Mouse (Mus musculus) lung, postnatal 0 days (tissue): ENCODE results near the gene Rnaset2a. TPM values are rescaled to one million over a fixed set of nuclear protein-coding genes. Genes with fewer than 3 reads are reported as not detected.
"Not testable (repeated sequence)": the region's sequence is repeated elsewhere in the genome, so short reads cannot be mapped to it uniquely, and the experiment has no call there.

Experiments
- ATAC-seq: fragments of 200-750 bp; cut with Nextera tagmentation; 2 replicates; pipeline ENCODE4 v1.8.0; 2017; ENCODE audit warnings: moderate library complexity
- DNase-seq: peaks from one replicate; pipeline ENCODE4 v3.0.0-alpha.2; 2016; ENCODE audit warnings: low spot score
- H3K27ac ChIP-seq: fragments of 300-500 bp; sonication (generic); 2 replicates; pipeline ENCODE4 v1.5.1; 2014; ENCODE audit warnings: antibody characterized with exemption, mild to moderate bottlenecking, low read length, mixed read lengths
- H3K27me3 ChIP-seq: fragments of 300-500 bp; sonication (generic); replicated peaks from 2 replicates; pipeline ENCODE4 v1.6.1; 2014; ENCODE audit warnings: low read length, mixed read lengths; ENCODE audit not compliant: insufficient read depth
- H3K36me3 ChIP-seq: fragments of 300-500 bp; sonication (generic); 2 replicates; pipeline ENCODE4 v1.6.1; 2014; ENCODE audit warnings: low read length, mixed read lengths; ENCODE audit not compliant: insufficient read depth
- H3K4me1 ChIP-seq: fragments of 300-500 bp; sonication (generic); 2 replicates; pipeline ENCODE4 v1.6.1; 2014; ENCODE audit warnings: antibody characterized with exemption, low read depth, low read length, mixed read lengths; ENCODE audit not compliant: insufficient read depth
- H3K4me2 ChIP-seq: fragments of 300-500 bp; sonication (generic); replicated peaks from 2 replicates; pipeline ENCODE4 v1.6.1; 2014; ENCODE audit warnings: low read depth, mild to moderate bottlenecking, low read length, moderate library complexity, mixed read lengths
- H3K4me3 ChIP-seq: fragments of 300-500 bp; sonication (generic); 2 replicates; pipeline ENCODE4 v1.5.1; 2014; ENCODE audit warnings: low read depth, low read length
- H3K9ac ChIP-seq: fragments of 300-500 bp; sonication (generic); replicated peaks from 2 replicates; pipeline ENCODE4 v1.6.1; 2014; ENCODE audit warnings: low read depth, mild to moderate bottlenecking
- H3K9me3 ChIP-seq: fragments of 300-500 bp; sonication (generic); 2 replicates; pipeline ENCODE4 v1.6.1; 2016; ENCODE audit warnings: low read length, mixed read lengths
- WGBS: fragments of 180-500 bp; shearing (Covaris S2); extraction: QIAGEN DNeasy Blood & Tissue Kit; methylation state at CpG from one replicate; pipeline ENCODE4 v1.1.7; 2014; 5-methylcytosine and 5-hydroxymethylcytosine counted together
- polyA plus RNA-seq: library from polyadenylated mRNA; unstranded; fragments of >200 nt; fragmentation: Nextera tagmentation; extraction: Ambion mirVana; gene quantifications from 2 replicates; pipeline ENCODE4 v1.2.1, GENCODE M21; 2015

Gene Rnaset2a
- polyA plus RNA-seq, 1 experiment from 2014 or later, result 79.7 TPM

DNA sequence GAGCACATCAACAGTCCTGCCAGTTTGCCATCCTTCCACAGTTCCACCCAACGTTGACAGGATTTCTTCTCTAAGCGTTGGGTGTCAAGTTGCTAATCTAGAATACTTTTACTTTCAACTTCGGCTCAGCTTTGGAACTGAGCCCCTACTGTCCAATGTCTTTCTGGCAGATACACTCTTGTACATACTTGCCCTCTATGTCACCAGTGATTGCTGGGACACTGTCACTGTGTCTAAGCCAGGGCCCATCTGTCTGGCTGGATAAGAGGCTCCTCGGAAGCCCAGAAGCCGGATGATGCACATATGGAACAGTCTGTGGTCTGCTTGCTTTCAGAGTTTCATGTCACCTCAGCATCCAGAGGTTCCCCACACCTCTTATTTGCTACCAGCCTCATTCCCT lies 51.7 kb downstream of the Rnaset2a start:
- ATAC-seq, H3K9ac ChIP-seq, H3K4me2 ChIP-seq, H3K27ac ChIP-seq, DNase-seq, H3K4me3 ChIP-seq, H3K36me3 ChIP-seq, H3K27me3 ChIP-seq, H3K4me1 ChIP-seq, H3K9me3 ChIP-seq: not testable (repeated sequence)
- WGBS, result 52% methylated on average over 3 of the region's 5 CpGs

DNA sequence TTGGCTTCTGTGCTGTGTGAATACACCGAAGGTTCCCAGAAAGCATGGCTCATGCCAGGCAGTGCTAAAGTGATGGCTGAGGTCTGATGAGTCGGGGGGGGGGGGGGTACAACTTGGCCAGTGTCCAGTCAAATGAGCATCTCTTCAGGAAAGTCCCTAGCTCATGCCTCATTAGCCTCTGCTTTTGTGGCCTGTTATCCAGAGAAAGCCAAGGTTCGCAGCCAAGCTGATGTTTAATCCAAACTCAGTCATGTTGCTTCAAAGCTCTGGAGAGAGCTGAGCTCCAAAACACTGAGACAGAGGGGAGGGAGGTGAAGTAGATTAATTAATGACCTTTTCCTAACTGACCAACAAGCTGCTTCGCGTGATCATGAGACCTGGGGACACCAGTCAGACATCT lies 52.2 kb downstream of the Rnaset2a start:
- not testable (repeated sequence) for H3K4me1 ChIP-seq, H3K9me3 ChIP-seq, H3K9ac ChIP-seq, H3K36me3 ChIP-seq, H3K4me3 ChIP-seq, H3K27ac ChIP-seq, H3K4me2 ChIP-seq, H3K27me3 ChIP-seq, DNase-seq
- peak; percentile 11 for ATAC-seq
- WGBS, result 55% methylated on average over 2 of the region's 5 CpGs

DNA sequence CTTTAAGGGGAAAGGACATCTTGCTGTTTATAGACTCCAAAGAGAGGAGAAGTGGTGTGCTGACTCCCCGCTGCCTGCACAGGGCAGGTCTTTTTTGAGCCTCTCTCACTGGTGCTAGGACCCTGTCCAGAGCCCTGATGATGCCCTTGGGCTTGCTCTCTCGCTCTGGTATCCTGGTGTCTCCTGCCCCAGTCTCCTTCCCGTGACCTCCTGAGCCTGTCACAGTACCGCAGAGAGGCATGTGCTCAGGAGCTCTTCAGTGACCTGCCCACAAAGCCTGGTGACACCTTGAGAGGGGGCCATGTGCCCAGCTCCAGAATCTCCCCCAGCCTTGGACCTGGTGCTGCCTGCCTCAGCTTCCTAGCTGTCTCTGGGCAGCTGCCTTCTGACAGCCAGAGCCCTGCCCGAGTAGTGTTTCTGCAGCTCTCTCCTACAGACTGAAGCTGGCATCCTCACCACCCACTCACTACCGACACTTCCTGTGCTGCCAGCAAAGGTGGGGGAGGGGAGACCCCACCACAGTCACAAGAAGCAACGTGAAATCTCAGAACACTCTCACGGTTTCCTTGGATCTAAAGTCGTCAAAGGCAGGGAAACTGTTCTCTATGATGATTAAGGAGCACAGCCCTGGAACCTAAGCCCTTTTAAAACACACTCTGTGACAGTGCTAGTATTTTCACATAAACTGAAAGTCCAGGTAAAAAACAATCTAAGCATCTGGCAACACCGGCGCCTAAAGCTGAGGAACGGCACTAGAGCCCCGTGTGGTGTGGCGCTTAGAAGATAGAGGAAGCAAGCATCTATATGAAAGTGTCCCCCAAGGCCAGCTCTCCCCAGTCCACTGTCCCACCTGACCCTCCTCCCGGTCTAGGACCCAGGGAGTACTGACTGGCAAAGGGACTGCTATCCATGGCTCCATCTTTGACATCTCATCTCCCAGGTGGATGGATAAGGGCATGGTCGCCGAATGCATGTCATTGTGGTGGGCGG lies 55.1 kb downstream of the Rnaset2a start:
- H3K4me3 ChIP-seq, H3K36me3 ChIP-seq, ATAC-seq, DNase-seq, H3K9ac ChIP-seq, H3K27ac ChIP-seq, H3K4me2 ChIP-seq, H3K4me1 ChIP-seq, H3K9me3 ChIP-seq, H3K27me3 ChIP-seq: not testable (repeated sequence)
- WGBS, result 58% methylated on average over 3 of the region's 18 CpGs

DNA sequence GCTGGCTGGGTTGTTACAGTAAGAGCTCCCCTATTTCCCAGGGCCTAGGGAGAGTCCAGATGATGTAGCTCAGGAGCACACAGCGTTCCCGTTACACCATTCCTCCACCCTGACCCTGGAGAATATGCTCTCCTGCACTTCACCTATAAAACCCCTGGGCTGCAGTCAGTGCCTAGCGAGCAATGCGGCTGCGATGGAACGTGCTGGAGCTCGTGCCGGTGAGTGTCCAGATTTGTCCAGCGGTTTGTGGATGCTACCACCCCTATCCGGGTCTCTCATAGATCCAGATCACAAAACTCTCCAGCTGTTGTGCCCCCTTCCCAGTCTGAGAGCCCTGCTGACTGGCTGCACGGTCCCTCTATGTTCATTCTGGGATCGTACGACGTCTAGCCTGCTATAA lies 56.6 kb downstream of the Rnaset2a start:
- not testable (repeated sequence) for H3K9me3 ChIP-seq, DNase-seq, H3K4me1 ChIP-seq, H3K4me3 ChIP-seq, H3K36me3 ChIP-seq, H3K27me3 ChIP-seq, H3K9ac ChIP-seq, ATAC-seq, H3K27ac ChIP-seq, H3K4me2 ChIP-seq
- 86% methylated on average over 13 of the region's 14 CpGs for WGBS

DNA sequence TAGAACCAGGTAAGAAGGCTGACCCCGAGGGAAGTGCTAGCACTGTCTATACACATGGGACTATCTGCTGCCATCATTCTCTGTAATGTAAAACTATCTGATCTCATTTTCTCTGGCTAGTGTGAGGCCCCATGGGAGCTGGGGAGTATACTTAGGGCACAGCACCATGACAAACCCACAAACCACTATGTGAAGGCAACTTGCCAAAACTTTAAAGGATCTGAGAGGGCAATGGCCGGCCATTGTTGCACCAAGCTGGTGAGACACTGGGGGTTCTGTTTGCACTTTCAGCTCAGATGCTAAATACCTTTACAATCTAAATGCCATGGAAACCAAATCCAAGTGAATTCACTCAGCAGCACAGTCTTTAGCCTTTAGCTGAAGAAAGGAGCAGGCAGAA lies 78.0 kb downstream of the Rnaset2a start:
- not testable (repeated sequence) for H3K4me3 ChIP-seq, H3K36me3 ChIP-seq, H3K9me3 ChIP-seq, H3K9ac ChIP-seq, H3K4me2 ChIP-seq, DNase-seq, ATAC-seq, H3K27ac ChIP-seq, H3K4me1 ChIP-seq, H3K27me3 ChIP-seq
- 67% methylated on average over 1 of the region's 2 CpGs for WGBS

Other genes with a start within 250 kb of the Rnaset2a start
- gene Tagap, start 222.1 kb downstream of the Rnaset2a start, polyA plus RNA-seq, result 1.3 and 1.4 TPM in 2 replicates
- gene Rsph3a, start 202.5 kb downstream of the Rnaset2a start, polyA plus RNA-seq, result 58.1 and 60.5 TPM in 2 replicates
- 0.13 and 0.50 TPM in 2 replicates for gene Gm49673, start 309 bp downstream of the Rnaset2a start, polyA plus RNA-seq
- 17.7 and 18.3 TPM in 2 replicates for gene Fgfr1op, start 17.4 kb upstream of the Rnaset2a start, polyA plus RNA-seq
- gene Ccr6, start 87.9 kb upstream of the Rnaset2a start, polyA plus RNA-seq, result 0.38 and 0.56 TPM in 2 replicates
- gene Mpc1, start 134.8 kb upstream of the Rnaset2a start, polyA plus RNA-seq, result 283 and 288 TPM in 2 replicates
- 113 and 115 TPM in 2 replicates for gene Sft2d1, start 163.0 kb upstream of the Rnaset2a start, polyA plus RNA-seq
- gene Prr18, start 189.4 kb upstream of the Rnaset2a start, polyA plus RNA-seq, result 7.6 and 7.7 TPM in 2 replicates
- 0.93 and 1.3 TPM in 2 replicates for gene T2, start 207.9 kb upstream of the Rnaset2a start, polyA plus RNA-seq